Mouse (Mus musculus) G1E-ER4 (cell line): ENCODE results near the gene Adgrg4. TPM values are rescaled to one million over a fixed set of nuclear protein-coding genes. Genes with fewer than 3 reads are reported as not detected.

Source experiments
- GATA1 ChIP-seq: IDR thresholded peaks from one replicate; pipeline ENCODE4 v1.8.0; 2012; ENCODE audit warnings: low read length, inconsistent platforms
- polyA plus RNA-seq: library from polyadenylated mRNA; stranded (reverse); fragments of >175 nt; gene quantifications from 2 replicates; pipeline ENCODE4 v1.2.3, GENCODE M21; 2012

Adgrg4 gene
- not detected in 2 replicates for polyA plus RNA-seq

DNA sequence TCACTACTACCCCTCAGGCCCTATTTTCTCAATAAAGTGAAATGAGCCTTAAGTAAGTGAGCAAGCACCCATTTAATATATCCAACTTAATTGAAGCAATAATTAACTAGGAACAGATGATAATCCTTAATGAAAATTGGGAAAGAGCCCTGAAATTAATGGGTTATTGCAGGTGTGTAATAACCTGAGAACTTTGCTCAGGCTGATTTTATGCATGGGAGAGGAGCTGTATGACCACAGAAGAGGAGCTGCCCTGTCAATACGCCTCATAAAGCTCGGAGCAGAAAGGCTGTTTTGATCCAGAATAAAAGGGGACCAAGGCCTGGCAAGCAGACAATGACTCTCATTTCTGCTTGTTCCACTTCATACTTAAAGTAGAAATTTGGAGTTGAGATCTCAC, at the start of gene Adgrg4:
Gene Adgrg4, plus strand, starts transcription at position 301 of the 400 bp plus-strand sequence.
- no peak for TF ChIP-seq GATA1

DNA sequence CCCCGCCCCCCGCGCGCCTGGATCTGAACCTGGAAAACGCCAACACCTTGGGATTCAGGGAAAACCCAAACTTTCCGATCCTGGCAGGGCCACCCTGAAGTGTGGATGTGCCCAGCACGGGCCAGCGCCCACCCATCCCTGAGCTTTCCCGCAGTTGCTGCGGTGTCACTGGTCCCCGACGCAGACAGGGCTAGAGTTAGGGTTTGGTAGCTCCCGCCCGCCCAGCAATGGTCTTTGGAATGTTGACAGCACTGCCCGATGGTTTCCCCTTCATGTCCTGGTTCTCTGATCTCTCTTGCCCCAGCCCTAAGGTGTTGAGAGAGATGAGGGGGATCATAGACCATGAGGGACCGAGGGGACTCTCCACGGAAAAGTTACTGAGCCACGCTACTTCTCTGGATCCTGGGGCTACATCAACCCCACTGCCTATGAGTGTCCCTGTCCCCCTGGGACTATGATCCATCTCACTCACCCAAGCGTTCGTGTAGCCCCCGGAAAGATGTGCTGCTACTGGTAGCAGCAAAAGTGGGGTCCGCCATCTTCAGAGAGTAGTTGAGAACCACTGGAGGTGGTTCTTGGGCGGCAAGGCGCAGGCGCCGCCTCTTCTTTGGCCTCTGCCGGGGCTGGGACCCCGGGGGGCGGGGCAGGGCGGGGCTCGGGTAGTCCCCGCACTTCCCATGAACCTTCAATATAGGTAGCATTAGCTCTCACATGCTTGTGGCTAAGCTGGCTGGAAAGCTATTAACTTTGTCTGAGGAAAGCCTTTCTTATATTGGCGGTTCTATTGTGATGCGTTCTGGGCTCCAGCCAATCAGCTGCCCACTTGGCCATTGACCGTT, 48.0 kb upstream of the Adgrg4 start, which contains the start of gene Map7d3:
Gene Map7d3, minus strand, starts transcription at position 562 of the 839 bp plus-strand sequence.
- TF ChIP-seq GATA1 = no peak

DNA sequence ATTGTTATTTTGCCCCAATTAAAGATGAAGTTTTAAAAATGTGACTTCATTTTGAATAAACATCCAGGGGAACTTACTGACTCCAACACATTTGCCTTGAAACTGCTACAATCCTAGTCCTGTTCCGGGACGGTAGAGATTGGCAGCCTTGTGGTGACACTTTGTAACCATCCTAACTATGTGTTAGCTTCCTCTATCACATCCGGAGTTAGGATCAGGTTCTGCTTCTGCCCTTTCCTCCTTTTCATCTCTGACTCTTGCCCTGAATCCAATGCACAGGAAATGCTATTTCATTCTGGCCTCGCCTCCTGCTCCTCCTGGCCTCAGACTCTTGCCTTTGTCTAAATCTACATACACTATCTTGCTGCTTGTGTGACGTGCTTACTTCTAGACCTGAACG, 42.5 kb upstream of the Adgrg4 start:
- no peak for TF ChIP-seq GATA1

DNA sequence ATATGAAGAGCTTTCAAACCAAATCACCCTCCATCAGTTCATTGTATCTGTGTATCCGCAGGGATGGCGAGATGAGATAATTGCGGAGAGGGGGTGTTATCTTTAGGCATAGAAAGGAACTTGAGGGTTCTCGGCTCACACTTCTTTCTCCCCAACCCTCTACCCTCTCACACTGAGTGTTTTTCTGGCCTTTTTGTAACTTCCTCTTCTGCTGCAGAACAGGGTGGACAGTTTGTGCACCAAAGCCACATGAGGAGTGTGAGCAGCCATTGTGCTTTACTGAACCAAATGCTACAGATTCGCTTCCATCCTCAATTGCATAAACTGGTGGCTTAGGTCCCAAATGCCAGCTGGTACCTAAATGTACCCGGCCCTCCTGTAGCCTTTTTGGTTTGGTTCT, 34.1 kb upstream of the Adgrg4 start:
- no peak for TF ChIP-seq GATA1

DNA sequence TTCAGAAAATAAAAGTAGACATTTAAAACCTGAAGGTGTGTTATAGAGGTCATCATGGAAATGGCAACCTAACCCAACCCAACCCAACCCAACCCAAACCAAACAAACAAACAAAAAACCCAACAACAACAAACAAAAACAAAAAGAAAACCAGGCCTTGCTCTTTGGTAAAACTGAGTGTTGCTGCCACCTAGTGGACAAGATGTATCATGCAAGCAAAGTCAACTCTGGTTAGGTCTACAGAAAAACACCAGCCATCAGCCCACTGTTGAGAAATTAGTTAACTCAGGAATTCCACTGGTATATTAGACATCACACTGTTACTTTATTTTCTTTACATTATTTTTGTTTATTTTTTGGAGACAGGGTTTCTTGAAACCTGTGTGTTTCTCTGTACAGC, 30.6 kb upstream of the Adgrg4 start:
- no peak for TF ChIP-seq GATA1

DNA sequence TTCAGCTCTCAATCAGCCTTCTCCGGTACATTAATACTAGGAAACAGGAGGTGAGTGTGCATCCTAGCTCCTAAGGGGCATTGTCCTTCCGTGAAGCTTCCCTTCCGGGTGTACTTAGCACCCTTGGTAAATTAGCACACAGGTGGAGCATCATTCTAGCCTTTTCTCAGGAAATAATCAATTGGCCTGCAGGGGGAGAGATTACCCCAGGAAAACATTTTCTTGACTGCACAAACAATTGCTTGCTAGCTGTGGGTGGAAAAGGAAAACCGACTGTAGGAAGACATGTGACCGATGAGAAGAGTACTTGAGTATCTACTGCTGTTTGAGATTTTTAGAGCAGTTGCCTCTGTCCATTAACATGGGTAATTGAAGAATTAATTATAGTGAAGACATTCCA, 28.7 kb upstream of the Adgrg4 start:
- no peak for TF ChIP-seq GATA1

DNA sequence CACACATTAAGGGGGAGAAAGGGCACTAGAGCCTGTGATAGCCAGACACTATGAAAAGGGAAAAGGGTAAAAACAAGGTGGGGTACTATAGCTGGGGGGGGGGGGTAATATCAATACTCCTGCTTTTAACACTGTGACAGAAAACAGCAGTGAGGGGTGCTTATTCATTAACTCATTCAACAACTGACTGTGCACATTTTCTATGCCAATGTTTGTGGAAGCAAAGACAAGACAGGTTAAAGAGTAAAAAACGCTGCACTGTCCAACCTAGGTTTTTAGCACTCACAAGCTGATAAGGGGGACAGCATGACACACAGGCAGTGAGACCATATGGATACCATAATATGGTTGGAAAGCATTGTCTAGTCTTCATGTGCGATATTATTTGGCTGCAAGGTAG, 142.9 kb downstream of the Adgrg4 start:
- no peak for TF ChIP-seq GATA1

DNA sequence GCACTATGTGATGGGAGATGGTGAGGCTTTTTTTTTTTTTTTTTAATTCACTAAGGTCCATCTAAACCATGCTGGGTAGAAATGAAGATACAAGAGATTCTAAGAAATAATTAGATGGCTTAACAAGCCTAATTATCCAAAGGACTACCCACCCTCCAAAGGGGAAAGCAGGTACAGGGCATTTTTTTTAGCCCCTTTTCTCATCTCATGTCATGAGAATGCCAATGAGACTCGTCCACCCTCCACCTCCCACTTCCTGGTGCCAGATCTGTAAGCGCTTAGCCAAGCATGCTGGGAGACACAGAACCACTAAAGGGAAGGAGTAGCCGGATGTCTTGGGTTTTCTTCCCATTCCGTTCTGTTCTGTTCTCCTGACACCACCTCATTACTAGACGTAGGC, 172.8 kb downstream of the Adgrg4 start, which contains the start of gene Brs3:
Gene Brs3, plus strand, starts transcription at position 301 of the 400 bp plus-strand sequence.
- TF ChIP-seq GATA1 = no peak

DNA sequence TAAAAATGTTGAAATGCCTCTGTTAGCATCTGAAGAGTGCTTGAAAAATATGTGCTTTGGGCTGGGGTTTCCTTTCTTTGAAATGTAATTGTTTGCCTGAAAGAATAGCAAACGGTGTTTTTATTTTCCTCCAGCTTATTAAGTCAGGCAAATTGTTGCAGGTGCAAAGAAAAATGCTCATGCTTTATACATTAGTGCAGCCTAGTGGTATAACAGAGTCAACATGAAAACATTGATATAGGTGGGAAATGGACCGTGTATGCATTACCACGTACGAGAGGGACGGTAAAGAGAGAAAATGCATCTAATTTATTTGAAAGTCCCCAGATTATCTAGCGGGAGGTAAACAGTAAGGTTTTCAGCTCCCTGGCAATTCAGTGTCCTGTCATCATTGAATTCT, 173.9 kb downstream of the Adgrg4 start:
- no peak for TF ChIP-seq GATA1

Other genes starting within 250 kb of the Adgrg4 start
- gene Fhl1, start 138.4 kb upstream of the Adgrg4 start, polyA plus RNA-seq = 0.02 and 0.06 TPM in 2 replicates
- gene Map7d3, start 47.8 kb upstream of the Adgrg4 start, polyA plus RNA-seq = not detected in 2 replicates
- not detected in 2 replicates for gene Brs3, start 172.9 kb downstream of the Adgrg4 start, polyA plus RNA-seq
- 20.3 and 28.3 TPM in 2 replicates for gene Htatsf1, start 183.4 kb downstream of the Adgrg4 start, polyA plus RNA-seq
- gene Vgll1, start 217.9 kb downstream of the Adgrg4 start, polyA plus RNA-seq = not detected in 2 replicates